Mouse (Mus musculus): ENCODE measurements around the gene Stac.

Gene Stac

GRCm38 (mm10) chr9:111514586-111515473 lies 175.3 kb downstream of the Stac start:
- DNase-seq (ENCODE audit: low spot score), result no peak
